Mouse (Mus musculus) kidney, adult 8-10 months (tissue): Measurements from ENCODE around the gene Chd2.

Experiments
- DNase-seq, 2 experiments: peaks; one replicate each; pipeline ENCODE4 v3.0.0; 2022

Chd2 gene

DNA sequence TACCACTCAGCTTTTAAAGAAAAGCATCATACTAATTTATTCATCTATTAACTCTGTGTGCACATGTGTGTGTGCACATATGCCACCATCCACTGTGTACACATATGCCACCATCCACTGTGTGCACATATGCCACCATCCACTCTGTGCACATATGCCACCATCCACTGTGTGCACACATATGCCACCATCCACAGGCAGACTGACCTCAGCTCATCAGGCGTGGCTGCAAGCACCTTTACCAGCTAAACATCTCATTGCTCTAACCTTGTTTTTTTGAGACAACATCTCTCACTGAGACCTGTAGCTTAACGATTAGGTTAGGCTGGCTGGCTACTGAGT lies 107.3 kb downstream of the Chd2 start:
- DNase-seq = no peak

DNA sequence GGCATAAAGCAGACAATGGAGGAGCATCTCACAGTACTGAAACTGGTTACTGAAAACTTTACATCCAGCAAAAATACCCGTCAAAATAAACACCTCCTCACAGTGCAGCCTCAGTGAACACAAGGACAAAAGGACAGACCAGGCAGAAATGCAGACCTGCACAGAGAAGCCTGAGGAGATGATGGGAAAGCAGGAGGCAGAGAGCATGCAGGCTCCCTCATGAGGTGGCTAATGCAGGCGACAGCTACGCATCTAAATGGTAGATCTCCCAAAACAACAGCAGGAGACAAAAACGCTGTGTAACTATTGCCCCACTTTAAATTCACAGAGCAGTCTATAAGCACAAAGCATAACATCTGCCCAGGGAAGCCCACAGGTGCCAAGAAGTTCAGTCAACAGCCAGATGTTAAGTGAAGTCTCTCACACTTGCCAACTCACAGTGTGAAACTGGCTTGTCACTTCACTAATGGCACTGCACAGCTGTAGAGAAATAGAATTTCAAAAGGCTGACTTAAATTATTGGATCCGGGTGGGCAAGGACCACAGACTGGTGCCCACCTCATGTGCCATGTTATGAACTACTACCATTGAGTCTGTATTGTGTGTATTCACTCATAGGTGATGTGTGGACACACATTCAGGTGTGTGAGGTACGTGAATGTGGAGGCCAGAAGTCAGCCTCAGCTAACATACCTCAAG lies 107.8 kb downstream of the Chd2 start:
- no peak for DNase-seq

DNA sequence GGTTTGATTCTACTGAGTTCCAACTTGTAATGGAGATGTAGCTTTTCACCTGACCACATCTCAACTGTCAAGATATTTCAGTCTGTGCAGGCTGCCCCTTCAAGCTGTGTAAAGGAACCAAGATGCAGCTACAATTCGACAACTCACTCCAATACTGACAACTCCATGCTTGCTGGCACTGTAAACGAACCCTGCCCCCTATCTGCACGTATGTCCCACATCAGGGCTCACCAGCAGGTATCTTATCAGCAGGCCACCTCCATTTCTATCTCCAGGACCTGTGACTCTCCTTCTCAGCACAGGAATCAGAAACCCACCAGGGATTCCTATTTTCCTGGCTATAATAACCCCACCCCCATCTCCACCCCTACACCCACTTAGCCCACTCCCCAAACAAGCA lies 113.1 kb downstream of the Chd2 start:
- no peak for DNase-seq

DNA sequence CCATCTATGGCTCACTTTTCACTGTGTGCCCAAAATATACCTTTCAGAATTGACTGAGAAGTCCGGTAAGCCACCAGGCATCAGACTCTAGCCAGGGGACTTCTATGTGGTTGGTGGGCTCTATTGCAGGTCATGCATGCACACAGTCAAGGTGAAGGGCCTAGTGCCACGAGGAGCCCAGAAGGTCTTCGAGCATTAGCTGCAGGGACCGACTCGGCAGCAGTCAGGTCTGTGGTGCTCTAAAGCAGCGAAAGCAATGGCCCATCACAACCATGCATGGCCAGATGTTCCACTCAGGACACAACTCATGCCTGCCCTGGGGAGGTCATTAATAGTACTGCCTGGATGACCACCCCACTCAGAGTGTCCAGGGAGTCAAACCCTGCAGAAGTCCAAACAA lies 113.8 kb downstream of the Chd2 start:
- DNase-seq = no peak

DNA sequence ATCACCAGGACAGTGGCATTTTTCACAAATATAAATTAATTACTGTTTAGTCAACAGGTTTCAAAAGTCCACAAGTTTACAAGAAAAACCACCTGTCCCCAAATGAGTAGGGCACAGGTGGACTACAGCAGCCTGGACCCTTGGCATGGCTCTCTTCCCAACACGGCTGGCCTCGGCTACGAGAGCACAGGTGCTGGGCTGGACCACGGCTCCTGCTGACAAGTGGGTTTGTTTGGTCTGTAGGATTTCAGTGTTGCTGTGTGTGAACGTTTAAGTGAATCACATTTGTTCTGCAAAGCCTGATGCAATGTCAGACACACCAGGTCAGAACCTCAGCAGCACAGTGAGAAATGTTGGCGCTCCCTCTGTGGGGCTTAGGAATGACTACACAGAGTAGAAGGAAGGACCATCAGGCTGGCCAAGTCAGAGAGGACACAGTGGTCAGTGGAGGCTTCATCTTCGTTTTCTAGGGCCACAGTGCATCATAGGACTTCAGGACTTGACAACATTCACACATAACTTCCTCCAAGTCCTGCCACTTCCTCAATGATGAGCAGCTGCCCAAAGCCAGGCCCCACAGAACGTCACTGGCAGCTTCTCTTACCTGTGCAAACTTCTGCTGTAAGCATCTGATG lies 114.8 kb downstream of the Chd2 start:
- no peak for DNase-seq

DNA sequence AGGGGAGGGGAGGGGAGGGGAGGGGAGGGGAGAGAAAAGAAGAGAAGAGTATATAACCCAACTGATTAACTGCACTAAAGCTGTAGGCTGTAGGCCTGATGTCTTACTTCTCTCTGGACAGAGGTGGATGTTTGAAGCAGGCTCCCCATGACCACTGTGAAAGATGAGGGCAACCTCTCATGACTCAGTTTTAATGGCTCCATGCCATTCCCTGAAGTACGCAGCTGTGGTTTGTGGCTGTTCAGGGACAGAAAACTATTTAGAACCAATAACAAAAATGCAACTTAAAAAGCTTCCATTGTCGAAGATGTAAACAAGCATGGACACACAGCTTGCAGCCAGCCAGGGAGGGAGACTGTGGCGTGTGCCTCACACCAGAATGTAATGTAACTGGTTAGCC lies 115.4 kb downstream of the Chd2 start:
- DNase-seq = no peak

DNA sequence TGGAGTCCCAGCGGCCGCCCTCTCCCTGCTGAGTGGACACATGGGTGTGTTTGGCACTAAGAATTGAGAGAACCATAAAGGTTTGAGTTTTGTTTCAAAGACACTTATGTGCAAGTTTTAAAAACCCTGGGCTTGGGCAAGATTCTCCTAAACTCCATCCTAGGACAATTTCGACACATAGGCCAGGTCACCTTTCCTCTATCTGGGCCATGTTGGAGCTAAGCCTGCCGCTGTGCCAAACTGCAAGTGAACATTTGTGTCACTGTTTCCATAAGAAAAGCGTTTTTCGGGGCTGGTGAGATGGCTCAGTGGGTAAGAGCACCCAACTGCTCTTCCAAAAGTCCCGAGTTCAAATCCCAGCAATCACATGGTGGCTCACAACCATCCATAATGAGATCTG lies 116.2 kb downstream of the Chd2 start:
- DNase-seq = no peak

DNA sequence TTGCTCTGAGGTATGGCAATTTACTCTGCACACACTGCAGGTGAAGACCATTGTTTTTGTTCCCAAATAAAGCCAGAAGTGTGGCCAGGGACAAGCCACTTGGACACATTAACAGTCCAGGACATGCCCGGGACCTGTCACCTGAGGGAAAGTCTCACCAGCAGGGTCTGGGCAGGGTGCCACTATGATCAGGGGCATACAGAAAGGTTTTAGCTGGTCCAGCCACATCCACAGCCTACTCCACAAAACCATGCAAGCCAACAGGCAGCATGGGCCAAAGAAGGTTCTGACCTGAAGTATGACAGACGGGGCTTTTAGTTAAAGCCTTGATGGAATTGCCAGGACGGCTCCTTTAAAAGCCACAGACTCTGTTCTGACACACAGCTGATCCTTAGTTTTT lies 116.9 kb downstream of the Chd2 start:
- DNase-seq = peak in 1 of 2 experiments; percentile 34

DNA sequence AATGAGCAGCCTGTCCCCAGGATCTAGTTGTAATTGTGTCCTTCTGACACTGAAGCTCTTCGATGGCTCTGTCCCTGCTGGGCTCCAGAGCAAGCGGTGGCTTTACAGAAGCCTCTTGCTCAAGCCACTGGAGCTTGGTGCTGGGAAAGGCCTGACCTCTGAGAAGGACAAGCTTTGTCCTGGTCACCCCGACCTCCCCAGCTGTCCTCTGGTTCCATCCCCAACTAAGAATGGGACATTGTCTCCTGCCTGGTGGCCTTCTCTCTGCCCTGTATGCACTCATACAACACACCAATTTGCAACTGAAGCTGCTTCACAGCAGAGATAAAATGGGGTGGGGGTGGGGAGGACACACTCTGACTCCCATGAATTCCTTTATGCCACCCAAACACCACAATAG lies 117.4 kb downstream of the Chd2 start:
- DNase-seq = no peak

DNA sequence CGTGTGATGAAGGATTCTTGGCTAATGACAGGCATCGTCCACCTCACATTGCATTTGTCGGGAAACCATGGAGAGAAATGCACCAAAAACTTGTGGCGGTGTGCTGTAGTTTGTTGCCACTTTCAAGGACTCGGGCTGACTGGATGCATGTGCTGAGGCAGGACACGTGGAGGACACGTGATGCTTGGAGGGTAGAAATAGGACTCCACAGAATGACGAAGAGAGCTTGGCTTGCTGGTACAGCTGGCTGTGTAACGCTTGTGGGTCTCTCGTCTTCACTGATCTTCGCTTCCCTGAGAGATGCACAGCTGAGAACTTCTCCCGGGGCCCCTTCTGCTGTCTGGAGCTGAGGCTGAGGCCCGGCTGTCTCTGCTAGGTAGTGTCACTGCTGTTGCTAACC lies 118.4 kb downstream of the Chd2 start:
- DNase-seq = no peak

DNA sequence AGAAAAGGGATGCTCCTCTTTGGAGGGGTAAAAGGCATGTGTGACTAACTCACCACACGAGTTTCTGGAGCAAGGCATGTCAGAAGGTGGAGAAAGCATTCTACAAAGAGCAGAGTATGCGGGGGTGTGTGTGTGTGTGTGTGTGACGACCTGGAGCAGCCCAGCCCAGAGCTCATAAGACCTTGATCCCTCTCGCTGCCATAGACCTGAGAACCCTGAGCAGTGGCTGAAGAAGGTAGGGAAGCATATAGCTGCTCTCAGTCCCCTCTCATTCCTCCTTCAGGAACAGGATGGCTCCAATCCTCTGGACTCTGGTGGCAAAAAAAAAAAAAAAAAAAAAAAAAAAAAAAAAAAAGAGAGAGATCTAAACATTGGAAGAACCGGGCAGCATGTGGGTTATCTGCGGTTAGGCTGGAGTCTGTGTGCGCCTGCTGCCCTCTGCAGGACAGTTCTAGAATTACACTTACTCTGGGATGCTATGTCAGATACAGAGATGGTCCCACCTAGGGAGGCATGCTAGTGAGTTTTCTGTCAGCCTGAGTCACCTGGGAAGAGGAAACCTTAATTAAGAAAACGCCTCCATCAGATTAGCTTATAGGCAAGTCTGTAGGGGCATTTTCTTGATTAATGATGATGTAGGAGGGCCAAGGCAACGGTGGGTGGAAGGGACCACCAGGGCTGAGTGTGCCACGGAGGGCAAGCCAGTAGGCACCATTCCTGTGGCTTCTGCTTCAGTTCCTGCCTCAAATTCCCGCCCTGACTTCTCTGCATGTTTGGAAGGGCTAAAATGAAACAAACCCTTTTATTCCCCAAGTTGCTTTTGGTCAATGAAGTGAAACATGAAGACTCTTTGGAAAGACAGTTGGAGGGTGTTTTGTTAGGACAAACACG lies 119.2 kb downstream of the Chd2 start:
- peak; percentile 63 to 78 for DNase-seq

DNA sequence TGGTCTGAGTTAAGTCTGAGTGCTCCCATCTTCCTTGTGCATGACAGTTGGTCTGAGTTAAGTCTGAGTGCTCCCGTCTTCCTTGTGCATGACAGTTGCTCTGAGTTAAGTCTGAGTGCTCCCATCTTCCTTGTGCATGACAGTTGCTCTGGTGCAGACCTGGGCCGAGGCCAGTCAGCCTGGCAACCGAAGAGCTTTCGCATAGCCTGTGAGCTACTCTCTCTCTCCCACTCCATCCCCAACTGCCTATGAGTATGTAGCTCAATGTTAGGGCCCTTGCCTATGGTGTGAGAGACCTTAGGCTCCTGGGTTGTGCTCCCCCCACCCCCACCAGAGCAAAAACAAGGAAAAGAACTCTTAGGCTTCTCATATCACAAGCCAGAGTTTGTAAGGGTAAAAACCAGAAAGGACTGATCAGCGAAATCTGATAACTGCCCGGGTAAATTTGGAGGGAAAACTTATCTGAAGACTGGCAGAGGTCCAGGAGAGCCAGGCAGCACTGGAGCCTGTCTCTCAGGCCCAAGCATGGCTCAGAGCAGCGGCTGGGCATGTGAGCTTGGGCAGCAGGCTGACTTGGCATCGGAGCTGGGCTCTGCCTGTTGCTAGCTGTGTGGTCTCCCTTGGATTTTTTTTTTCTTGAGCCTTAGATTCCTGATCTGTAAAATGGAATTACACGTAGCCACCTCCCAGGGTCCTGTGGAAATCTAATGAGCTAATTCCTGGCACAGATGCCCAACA lies 120.2 kb downstream of the Chd2 start:
- no peak for DNase-seq

DNA sequence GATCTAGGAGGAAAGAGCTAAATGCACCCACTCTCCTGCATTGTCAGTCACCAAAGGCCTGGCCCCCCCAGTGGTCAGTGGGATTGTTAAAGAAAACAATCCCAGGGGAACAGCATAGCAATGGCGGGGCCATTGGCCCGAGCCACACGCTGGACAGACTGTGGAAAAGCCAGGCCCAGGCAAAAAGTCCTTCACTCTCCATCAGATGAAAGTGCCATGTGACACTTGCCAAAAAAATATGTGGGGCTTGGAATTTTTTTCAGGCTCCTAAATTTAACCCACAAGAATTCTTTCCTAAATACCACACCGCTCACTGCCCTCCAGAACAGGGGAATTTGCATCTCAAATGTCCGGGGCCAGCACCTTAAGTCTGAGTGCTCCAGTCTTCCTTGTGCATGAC lies 120.8 kb downstream of the Chd2 start:
- no peak for DNase-seq

DNA sequence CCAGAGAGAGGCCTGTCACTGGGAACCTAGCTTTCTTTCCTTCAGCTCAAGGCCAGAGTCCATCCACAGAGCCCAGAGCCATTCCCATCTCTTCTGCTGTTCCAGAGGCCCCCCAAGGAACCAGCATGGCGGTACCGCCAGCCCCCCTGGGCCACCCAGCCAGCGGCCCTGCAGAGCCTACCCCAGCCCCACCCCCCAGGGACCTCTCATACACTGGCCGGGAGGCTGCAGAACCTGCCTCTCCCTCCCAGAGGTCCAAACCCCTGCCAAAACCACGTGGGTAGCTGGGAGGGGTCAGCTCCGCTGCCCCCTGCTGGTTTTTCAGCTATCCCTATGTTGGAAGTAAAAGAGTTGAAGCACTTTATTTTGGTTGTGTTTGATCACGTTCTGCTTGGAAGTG lies 122.3 kb downstream of the Chd2 start:
- no peak for DNase-seq

DNA sequence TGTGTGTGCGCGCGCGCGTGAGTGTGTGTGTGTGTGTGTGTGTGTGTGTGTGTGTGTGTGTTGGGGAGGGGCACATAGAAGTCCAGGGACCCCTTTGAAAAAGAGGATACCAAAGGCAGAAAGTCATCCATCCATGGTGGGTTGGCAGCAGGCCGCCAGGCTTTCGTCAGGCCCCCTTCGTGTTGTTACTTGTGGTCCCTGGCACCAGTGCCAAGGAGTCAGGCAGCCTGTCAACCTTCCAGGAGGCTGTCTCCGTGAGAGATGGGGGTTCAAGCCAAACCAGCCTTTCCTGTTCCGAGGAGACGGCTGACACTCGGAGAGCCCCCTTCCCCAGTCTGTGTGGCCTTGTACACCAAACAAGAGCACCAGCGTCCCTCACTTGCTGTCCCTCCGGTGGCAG lies 127.4 kb downstream of the Chd2 start:
- DNase-seq = no peak

DNA sequence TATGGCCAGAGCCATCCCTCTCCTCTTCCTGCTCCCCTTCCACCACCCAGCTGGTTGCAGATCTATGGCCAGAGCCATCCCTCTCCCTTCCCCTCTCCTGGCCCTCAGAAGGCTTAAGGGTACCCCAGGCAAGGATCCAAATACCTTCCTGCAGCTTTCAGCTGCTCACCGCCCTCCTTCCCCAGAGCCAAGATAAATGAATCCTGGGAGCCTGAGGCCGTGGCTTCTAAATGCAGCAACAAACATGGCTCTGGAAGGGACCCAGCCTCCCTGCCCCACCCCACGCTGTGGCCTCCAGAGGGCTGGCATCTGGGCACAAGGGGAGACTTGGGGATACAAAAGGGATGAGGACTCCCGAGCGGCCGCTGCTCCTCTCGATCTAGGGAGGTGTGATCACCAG lies 129.2 kb downstream of the Chd2 start:
- no peak for DNase-seq

DNA sequence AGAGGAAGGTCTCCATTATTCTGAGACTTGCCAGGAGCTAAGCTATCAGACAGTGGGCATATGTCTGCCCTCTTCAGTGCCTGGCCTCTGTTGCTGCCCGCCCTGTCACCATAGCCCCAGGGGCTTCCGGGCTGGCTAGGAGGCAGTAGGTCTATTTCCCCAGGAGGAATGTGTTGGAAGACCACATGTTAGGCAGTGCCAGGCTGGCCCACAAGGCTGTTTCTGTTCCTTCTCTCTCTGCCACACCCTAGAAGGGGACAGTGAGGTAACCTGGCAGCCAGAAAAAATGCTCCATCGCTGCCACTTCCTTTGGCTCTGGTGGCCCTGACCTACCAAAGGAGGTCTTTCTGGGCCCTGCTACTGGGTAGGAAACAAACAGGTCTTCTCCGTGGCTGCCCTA lies 129.6 kb downstream of the Chd2 start:
- DNase-seq = no peak

DNA sequence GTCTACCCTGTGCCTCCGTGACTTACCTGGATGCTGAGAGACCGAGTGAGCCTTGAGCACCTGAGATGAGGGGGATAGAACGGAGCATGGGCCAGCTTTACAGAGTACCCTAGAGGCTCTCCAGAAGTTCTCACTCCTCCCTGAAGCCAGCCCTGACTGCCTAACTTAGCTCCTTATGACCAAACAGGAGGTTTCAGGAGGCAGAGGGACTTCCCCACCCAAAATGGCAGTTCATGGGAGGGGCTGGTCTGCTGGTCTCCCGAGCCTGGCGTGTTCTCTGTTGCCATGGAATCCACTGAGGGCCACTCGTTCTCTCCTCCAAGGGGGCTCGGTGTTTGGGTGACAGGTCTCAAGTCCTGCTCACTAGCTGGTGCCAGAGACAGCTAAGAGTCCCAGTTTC lies 130.1 kb downstream of the Chd2 start:
- no peak for DNase-seq

DNA sequence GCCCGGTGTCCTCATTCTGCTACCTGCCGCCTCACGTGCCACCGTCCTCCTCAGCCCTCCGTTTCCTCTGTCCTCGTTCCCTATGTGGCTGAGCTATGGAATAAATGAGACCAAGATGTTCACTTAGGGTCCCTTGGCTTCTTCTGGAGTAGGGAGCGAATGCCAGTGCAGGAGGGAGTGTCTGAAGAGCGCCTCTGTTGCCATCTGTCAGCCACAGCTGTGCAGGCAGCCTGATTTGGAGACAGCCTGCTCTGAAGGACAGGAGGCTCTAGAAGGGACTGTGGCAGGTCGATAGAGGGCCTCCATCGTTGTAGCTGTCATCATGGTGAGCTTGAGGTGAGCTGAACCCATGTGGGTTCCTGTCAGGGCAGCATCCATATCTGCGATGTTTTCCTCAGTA lies 136.1 kb downstream of the Chd2 start:
- DNase-seq = no peak

DNA sequence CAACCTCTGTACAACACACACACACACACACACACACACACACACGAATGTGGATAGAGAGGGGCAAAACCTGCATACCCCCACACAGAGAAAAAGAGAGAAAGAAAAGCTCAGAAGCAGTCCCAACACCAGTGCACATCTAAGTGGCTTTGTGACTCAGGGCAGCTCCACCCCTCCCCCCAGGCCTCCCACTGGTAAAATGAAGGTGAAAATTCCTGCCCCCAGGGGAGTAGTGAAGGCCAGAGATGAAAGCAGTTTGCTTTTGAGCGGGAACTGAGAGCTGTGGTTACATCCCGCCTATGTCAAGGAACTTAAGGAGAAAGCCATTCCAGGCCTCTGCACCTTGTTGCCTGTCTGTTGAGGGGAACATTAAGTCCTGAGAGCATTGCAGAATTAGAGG lies 138.1 kb downstream of the Chd2 start:
- no peak for DNase-seq

DNA sequence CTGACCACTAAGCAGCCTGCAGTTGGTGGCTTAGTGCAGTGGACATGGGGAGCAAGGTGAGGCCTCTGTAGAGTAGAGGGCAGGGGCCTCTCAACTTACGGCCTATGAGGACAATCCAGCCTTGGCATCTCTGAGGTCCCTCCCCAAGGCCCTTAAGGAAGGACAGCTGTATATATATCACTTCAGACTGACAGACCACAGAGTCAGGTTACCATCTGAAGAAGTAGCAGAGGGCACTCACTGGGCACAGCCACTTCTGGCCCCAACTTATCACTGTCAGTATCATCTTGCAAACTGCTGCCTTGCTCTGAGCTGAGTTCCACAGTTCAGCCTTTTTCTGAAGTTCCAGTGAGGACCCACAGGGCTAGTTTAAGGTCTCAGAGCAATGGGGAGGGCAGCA lies 139.0 kb downstream of the Chd2 start:
- DNase-seq = no peak

DNA sequence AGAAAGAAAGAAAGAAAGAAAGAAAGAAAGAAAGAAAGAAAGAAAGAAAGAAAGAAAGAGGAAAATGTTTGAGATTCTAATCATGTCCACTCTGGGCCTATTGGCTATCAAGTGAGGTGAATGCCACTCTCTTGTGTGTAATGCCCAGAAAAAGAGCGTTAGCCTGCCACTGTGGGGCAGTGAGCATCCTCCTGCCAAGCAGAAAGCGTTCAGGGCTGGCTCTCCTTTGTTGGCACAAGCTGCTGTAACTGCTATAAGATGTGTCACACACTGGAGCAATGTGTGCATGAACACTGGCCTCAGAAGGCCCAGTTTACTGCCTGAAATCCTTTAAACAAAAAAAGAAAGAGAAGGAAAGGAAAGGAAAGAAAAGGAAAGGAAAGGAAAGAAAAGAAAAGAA lies 139.5 kb downstream of the Chd2 start:
- DNase-seq = no peak
